Mouse (Mus musculus): ENCODE results near the gene Plekhm3.

DNA sequence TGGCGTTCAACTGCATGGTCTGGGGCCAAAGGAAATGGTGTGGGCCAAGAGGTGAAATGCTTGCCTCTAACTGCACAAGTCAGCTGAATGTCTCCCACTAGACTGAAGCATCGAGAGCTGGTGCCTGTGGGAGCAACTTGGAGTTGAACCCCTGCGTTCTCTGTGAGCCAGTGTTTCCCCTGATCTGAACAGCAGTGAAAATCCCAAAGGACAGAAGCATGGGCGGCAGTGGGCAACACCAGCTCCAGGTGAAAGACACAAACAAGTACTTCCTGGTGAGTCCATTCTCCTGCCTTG lies 163.4 kb downstream of the Plekhm3 start:
- no peak for TF ChIP-seq TAL1 (conservative IDR thresholded peaks at IDR 0.05; ENCODE audit: low read depth, low read length)
- no peak for TF ChIP-seq CTCF (IDR thresholded peaks at IDR 0.05; ENCODE audit: low read depth, low read length)
- no peak for TF ChIP-seq GATA1 (IDR thresholded peaks at IDR 0.05; ENCODE audit: borderline replicate concordance, low read length)

Data from G1E (cell line).